Mouse (Mus musculus) midbrain, embryonic 13.5 days (tissue): ENCODE measurements around the gene Tmem164. TPM values are rescaled to one million over a fixed set of nuclear protein-coding genes. Genes with fewer than 3 reads are reported as not detected.

Experiments
- ATAC-seq: fragments of 200-750 bp; cut with Nextera tagmentation; 2 replicates; pipeline ENCODE4 v1.8.0; 2017; ENCODE audit warnings: mild to moderate bottlenecking, moderate TSS enrichment, moderate library complexity
- H3K27ac ChIP-seq: fragments of 300-500 bp; sonication (generic); 2 replicates; pipeline ENCODE4 v1.5.1; 2015; ENCODE audit warnings: inconsistent platforms, mild to moderate bottlenecking, moderate library complexity
- H3K27me3 ChIP-seq: fragments of 300-500 bp; sonication (generic); 2 replicates; pipeline ENCODE4 v1.6.1; 2015; ENCODE audit warnings: mild to moderate bottlenecking, inconsistent platforms
- H3K36me3 ChIP-seq: fragments of 300-500 bp; sonication (generic); 2 replicates; pipeline ENCODE4 v1.6.1; 2015; ENCODE audit warnings: mild to moderate bottlenecking, inconsistent platforms
- H3K4me1 ChIP-seq: fragments of 300-500 bp; sonication (generic); replicated peaks from 2 replicates; pipeline ENCODE4 v1.6.1; 2015; ENCODE audit warnings: inconsistent platforms
- H3K4me2 ChIP-seq: fragments of 300-500 bp; sonication (generic); replicated peaks from 2 replicates; pipeline ENCODE4 v1.6.1; 2015; ENCODE audit warnings: moderate library complexity, mild to moderate bottlenecking, inconsistent platforms
- H3K4me3 ChIP-seq: fragments of 300-500 bp; sonication (generic); replicated peaks from 2 replicates; pipeline ENCODE4 v1.5.1; 2015; ENCODE audit warnings: mild to moderate bottlenecking, inconsistent platforms
- H3K9ac ChIP-seq: fragments of 300-500 bp; sonication (generic); replicated peaks from 2 replicates; pipeline ENCODE4 v1.6.1; 2015; ENCODE audit warnings: mild to moderate bottlenecking, inconsistent platforms
- H3K9me3 ChIP-seq: fragments of 300-500 bp; sonication (generic); 2 replicates; pipeline ENCODE4 v1.6.1; 2016; ENCODE audit warnings: mild to moderate bottlenecking, inconsistent platforms
- WGBS: fragments of 180-500 bp; shearing (Covaris S2); methylation state at CpG from one replicate; pipeline ENCODE4 v1.1.7; 2015; 5-methylcytosine and 5-hydroxymethylcytosine counted together
- polyA plus RNA-seq: library from polyadenylated mRNA; unstranded; fragments of >200 nt; fragmentation: Nextera tagmentation; extraction: Ambion mirVana; gene quantifications from 2 replicates; pipeline ENCODE4 v1.2.1, GENCODE M21; 2015

Gene Tmem164
- polyA plus RNA-seq, 1 experiment from 2014 or later, result 26.4 TPM

GRCm38 (mm10) chrX:142833164-142833796 is 152.1 kb downstream of the Tmem164 start:
- H3K27me3 ChIP-seq, result peaks cover 9% of the 10 kb centered on the region; the same call in 1 of the 2 replicates
- no peak overlapping the region for H3K4me2 ChIP-seq
- H3K4me1 ChIP-seq, result no peaks in the 10 kb centered on the region
- WGBS, result 79% methylated on average over 13 of the region's 13 CpGs
- no peak overlapping the region for H3K4me3 ChIP-seq
- H3K27ac ChIP-seq, result no peak overlapping the region
- no peaks in the 10 kb centered on the region for H3K36me3 ChIP-seq
- H3K9ac ChIP-seq, result no peak overlapping the region
- no peaks in the 10 kb centered on the region for H3K9me3 ChIP-seq
- no peak for ATAC-seq

GRCm38 (mm10) chrX:142834807-142835206 is 153.6 kb downstream of the Tmem164 start:
- Histone ChIP-seq H3K27ac (no peak overlapping the region), H3K36me3 (no peaks in the 10 kb centered on the region), H3K27me3 (peaks cover 9% of the 10 kb centered on the region; the same call in 1 of the 2 replicates), H3K4me3 (no peak overlapping the region), H3K9ac (no peak overlapping the region), H3K4me1 (no peaks in the 10 kb centered on the region), H3K9me3 (no peaks in the 10 kb centered on the region), H3K4me2 (no peak overlapping the region)
- 89% methylated on average over 6 of the region's 6 CpGs for WGBS
- no peak for ATAC-seq

- Histone ChIP-seq H3K27me3 (peaks cover 9% of the 10 kb centered on the region; the same call in 1 of the 2 replicates), H3K4me1 (no peaks in the 10 kb centered on the region), H3K27ac (no peak overlapping the region), H3K9me3 (no peaks in the 10 kb centered on the region), H3K4me3 (no peak overlapping the region), H3K9ac (no peak overlapping the region), H3K36me3 (no peaks in the 10 kb centered on the region), H3K4me2 (no peak overlapping the region)
- 94% methylated on average over 7 of the region's 7 CpGs for WGBS
- no peak for ATAC-seq
Measured at GRCm38 (mm10) chrX:142836399-142836798, 155.2 kb downstream of the Tmem164 start.

- Histone ChIP-seq H3K9ac (no peak overlapping the region), H3K27ac (no peak overlapping the region), H3K4me3 (no peak overlapping the region), H3K27me3 (peaks cover 6% of the 10 kb centered on the region; the same call in 1 of the 2 replicates), H3K4me1 (no peaks in the 10 kb centered on the region), H3K9me3 (no peaks in the 10 kb centered on the region), H3K36me3 (no peaks in the 10 kb centered on the region), H3K4me2 (no peak overlapping the region)
- 90% methylated on average over 3 of the region's 3 CpGs for WGBS
- ATAC-seq, result no peak
Measured at GRCm38 (mm10) chrX:142837316-142837715, 156.1 kb downstream of the Tmem164 start.

- Histone ChIP-seq H3K9me3 (no peaks in the 10 kb centered on the region), H3K36me3 (no peaks in the 10 kb centered on the region), H3K4me1 (no peaks in the 10 kb centered on the region), H3K4me2 (no peak overlapping the region), H3K27ac (no peak overlapping the region), H3K9ac (no peak overlapping the region), H3K4me3 (no peak overlapping the region), H3K27me3 (peaks cover 6% of the 10 kb centered on the region; the same call in 1 of the 2 replicates)
- no peak for ATAC-seq
- WGBS, result 81% methylated on average over 2 of the region's 2 CpGs
Measured at GRCm38 (mm10) chrX:142838841-142839240, 157.6 kb downstream of the Tmem164 start.

- Histone ChIP-seq H3K4me3 (no peak overlapping the region), H3K9ac (no peak overlapping the region), H3K4me1 (no peaks in the 10 kb centered on the region), H3K9me3 (no peaks in the 10 kb centered on the region), H3K27ac (no peak overlapping the region), H3K36me3 (no peaks in the 10 kb centered on the region), H3K4me2 (no peak overlapping the region), H3K27me3 (peaks cover 6% of the 10 kb centered on the region; the same call in 1 of the 2 replicates)
- ATAC-seq, result no peak
- 89% methylated on average over 7 of the region's 7 CpGs for WGBS
Measured at GRCm38 (mm10) chrX:142839411-142839810, 158.2 kb downstream of the Tmem164 start.

GRCm38 (mm10) chrX:142841916-142842315 is 160.7 kb downstream of the Tmem164 start:
- Histone ChIP-seq H3K4me2 (no peak overlapping the region), H3K9ac (no peak overlapping the region), H3K27ac (no peak overlapping the region), H3K9me3 (no peaks in the 10 kb centered on the region), H3K4me1 (no peaks in the 10 kb centered on the region), H3K36me3 (no peaks in the 10 kb centered on the region), H3K4me3 (no peak overlapping the region), H3K27me3 (peaks cover 13% of the 10 kb centered on the region; the same call in 1 of the 2 replicates)
- 75% methylated on average over 4 of the region's 4 CpGs for WGBS
- ATAC-seq, result no peak

- no peak overlapping the region for H3K9ac ChIP-seq
- WGBS, result 84% methylated on average over 6 of the region's 6 CpGs
- no peaks in the 10 kb centered on the region for H3K4me1 ChIP-seq
- H3K36me3 ChIP-seq, result no peaks in the 10 kb centered on the region
- no peaks in the 10 kb centered on the region for H3K9me3 ChIP-seq
- peaks cover 13% of the 10 kb centered on the region; the same call in 1 of the 2 replicates for H3K27me3 ChIP-seq
- no peak overlapping the region for H3K27ac ChIP-seq
- ATAC-seq, result no peak
- no peak overlapping the region for H3K4me2 ChIP-seq
- no peak overlapping the region for H3K4me3 ChIP-seq
Measured at GRCm38 (mm10) chrX:142846266-142846665, 165.1 kb downstream of the Tmem164 start.

GRCm38 (mm10) chrX:142848032-142848431 is 166.8 kb downstream of the Tmem164 start:
- H3K27ac ChIP-seq, result no peak overlapping the region
- H3K9me3 ChIP-seq, result no peaks in the 10 kb centered on the region
- H3K9ac ChIP-seq, result no peak overlapping the region
- no peak overlapping the region for H3K4me3 ChIP-seq
- 92% methylated on average over 9 of the region's 9 CpGs for WGBS
- no peaks in the 10 kb centered on the region for H3K36me3 ChIP-seq
- no peak overlapping the region for H3K4me2 ChIP-seq
- no peaks in the 10 kb centered on the region for H3K4me1 ChIP-seq
- peaks cover 13% of the 10 kb centered on the region; the same call in 1 of the 2 replicates for H3K27me3 ChIP-seq
- no peak for ATAC-seq

- Histone ChIP-seq H3K36me3 (no peaks in the 10 kb centered on the region), H3K9me3 (no peaks in the 10 kb centered on the region), H3K4me1 (no peaks in the 10 kb centered on the region), H3K4me2 (no peak overlapping the region), H3K27ac (no peak overlapping the region), H3K9ac (no peak overlapping the region), H3K27me3 (0 out of 2 replicates have a peak, but pooled peaks cover 3% of the 10 kb centered on the region), H3K4me3 (no peak overlapping the region)
- no peak; the same call in 1 of the 2 replicates for ATAC-seq
- WGBS, result 76% methylated on average over 2 of the region's 2 CpGs
Measured at GRCm38 (mm10) chrX:142869844-142870243, 188.6 kb downstream of the Tmem164 start.

GRCm38 (mm10) chrX:142882255-142882654 is 201.0 kb downstream of the Tmem164 start:
- Histone ChIP-seq H3K27ac (no peak overlapping the region), H3K27me3 (peaks cover 22% of the 10 kb centered on the region; the same call in 1 of the 2 replicates), H3K9ac (no peak overlapping the region), H3K36me3 (no peaks in the 10 kb centered on the region), H3K4me2 (no peak overlapping the region), H3K9me3 (no peaks in the 10 kb centered on the region), H3K4me1 (no peaks in the 10 kb centered on the region), H3K4me3 (no peak overlapping the region)
- no peak for ATAC-seq
- WGBS, result 87% methylated on average over 5 of the region's 5 CpGs

GRCm38 (mm10) chrX:142883593-142883992 is 202.4 kb downstream of the Tmem164 start:
- H3K4me2 ChIP-seq, result no peak overlapping the region
- H3K36me3 ChIP-seq, result no peaks in the 10 kb centered on the region
- 86% methylated on average over 4 of the region's 4 CpGs for WGBS
- no peak overlapping the region for H3K27ac ChIP-seq
- H3K4me1 ChIP-seq, result no peaks in the 10 kb centered on the region
- H3K27me3 ChIP-seq, result peaks cover 29% of the 10 kb centered on the region; the same call in 1 of the 2 replicates
- no peak overlapping the region for H3K4me3 ChIP-seq
- no peak for ATAC-seq
- H3K9ac ChIP-seq, result no peak overlapping the region
- no peaks in the 10 kb centered on the region for H3K9me3 ChIP-seq
